Mouse (Mus musculus) liver, postnatal 0 days (tissue): ENCODE data around the gene Phf19.

Source experiments
- CTCF ChIP-seq: sonication (generic); IDR thresholded peaks from 2 replicates; pipeline ENCODE4 v1.5.1; 2016; ENCODE audit warnings: antibody characterized with exemption, low read depth
- EP300 ChIP-seq: IDR thresholded peaks from 2 replicates; pipeline ENCODE4 v1.6.1; 2016; ENCODE audit warnings: antibody characterized with exemption, low read depth, mild to moderate bottlenecking

DNA sequence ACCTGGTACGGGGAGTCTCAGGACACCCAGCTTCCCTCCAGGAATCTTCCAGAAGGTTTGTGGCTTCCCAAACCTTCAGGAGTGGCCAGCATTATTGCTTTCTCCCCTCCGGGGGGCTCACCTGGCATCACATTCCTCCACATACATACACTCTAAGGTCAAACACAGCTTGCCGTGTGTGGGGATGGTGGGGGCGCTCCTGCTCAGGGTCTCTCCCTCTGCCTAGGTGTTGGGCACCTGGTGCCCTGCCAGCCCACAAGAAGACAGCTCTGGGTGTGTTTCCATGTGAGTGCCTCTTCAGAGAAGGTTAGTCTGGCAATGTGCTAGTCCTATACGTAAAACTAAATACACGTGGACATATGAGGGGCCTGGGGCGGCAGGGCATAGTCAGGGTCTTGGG is 1.2 kb downstream of the Phf19 start:
- TF ChIP-seq CTCF, result no peak
- no peak for TF ChIP-seq EP300
